In the genomic region with DNA sequence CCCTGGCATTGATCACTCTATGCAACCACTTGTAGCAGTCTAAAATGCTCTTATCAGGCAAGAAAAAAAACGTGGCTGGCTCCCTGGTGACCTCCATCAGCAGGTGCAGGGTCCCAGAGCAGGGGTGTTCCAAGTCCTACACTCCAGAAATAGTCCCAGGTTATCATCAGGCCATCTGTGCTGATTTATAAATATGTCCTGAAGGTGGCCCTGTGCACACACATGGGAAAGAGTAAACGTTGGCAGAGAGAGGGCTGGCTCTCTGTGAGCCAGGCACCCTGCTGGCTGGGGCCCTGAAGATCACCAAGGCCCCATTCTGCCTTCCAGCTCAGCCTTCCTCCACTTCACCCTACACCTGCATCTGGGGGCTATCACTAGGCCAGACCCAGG, we compare ENCODE assay signal across 13 mouse cellular contexts. TPM values are rescaled to one million over a fixed set of nuclear protein-coding genes. Genes with fewer than 3 reads are reported as not detected.
DNase-seq lines count a peak whose midpoint lies in the region; ATAC-seq and TF ChIP-seq lines count a peak whose summit lies in the region.
"Had no signal": no experiment of that assay in that cellular context is flagged by ENCODE, and none has a peak within 500 bp of the region (broad histone marks: within the 10 kb centered on the region; RNA-seq: fewer than 3 reads in every experiment).

No protein-coding gene starts in this region.

- H3K36me3 ChIP-seq in heart, embryonic 14.5 days (ENCODE audit: control insufficient read depth, insufficient read depth, low read length), result no peaks in the 10 kb centered on the region
- no peaks in the 10 kb centered on the region for H3K36me3 ChIP-seq in liver, embryonic 13.5 days
- H3K36me3 ChIP-seq in liver, embryonic 11.5 days (ENCODE audit: control insufficient read depth, insufficient read depth, low read length), result no peaks in the 10 kb centered on the region
- H3K36me3 ChIP-seq: hindbrain, embryonic 12.5 days; limb, embryonic 15.5 days had no signal

- no peaks in the 10 kb centered on the region for H3K27me3 ChIP-seq in cerebellum, adult 2 months (ENCODE audit: control insufficient read depth, insufficient read depth, low read length)
- H3K27me3 ChIP-seq in heart, embryonic 14.5 days (ENCODE audit: control insufficient read depth, insufficient read depth, low read length), result no peaks in the 10 kb centered on the region
- H3K27me3 ChIP-seq in liver, embryonic 13.5 days, result no peaks in the 10 kb centered on the region
- no peaks in the 10 kb centered on the region for H3K27me3 ChIP-seq in liver, embryonic 11.5 days (replicated peaks; ENCODE audit: control insufficient read depth, insufficient read depth, low read length)
- H3K27me3 ChIP-seq: hindbrain, embryonic 12.5 days; limb, embryonic 15.5 days had no signal

- 0 out of 2 replicates have a peak, but pooled peaks have one; percentile 3 for TF ChIP-seq CTCF in cerebellum, adult 2 months (IDR thresholded peaks at IDR 0.05; ENCODE audit: borderline replicate concordance, insufficient read depth, low read depth, low read length)

- H3K9ac ChIP-seq in heart, embryonic 14.5 days (ENCODE audit: low read length), result no peak overlapping the region
- H3K9ac ChIP-seq in liver, embryonic 13.5 days, result no peak overlapping the region
- H3K9ac ChIP-seq in liver, embryonic 11.5 days (ENCODE audit: low read depth, low read length), result no peak overlapping the region
- H3K9ac ChIP-seq: hindbrain, embryonic 12.5 days; limb, embryonic 15.5 days had no signal

- WGBS in cerebellum, adult 2 months, result 7% methylated on average over 2 of the region's 2 CpGs
- 7% methylated on average over 2 of the region's 2 CpGs for WGBS in heart, embryonic 14.5 days
- 13% methylated on average over 2 of the region's 2 CpGs for WGBS in liver, embryonic 13.5 days (ENCODE audit: insufficient replicate concordance)
- 19% methylated on average over 2 of the region's 2 CpGs for WGBS in liver, embryonic 11.5 days

- DNase-seq in cerebellum, adult 2 months, result peak; percentile 27 to 41
- DNase-seq in cerebellum, postnatal 4 days (ENCODE audit: low spot score in 2 of 2), result no peak
- no peak for DNase-seq in heart, adult 9 months (ENCODE audit: low spot score in 2 of 2)
- DNase-seq in liver, embryonic 13.5 days, result no peak
- no peak for DNase-seq in liver, embryonic 11.5 days (ENCODE audit: low spot score)
- peak; percentile 54 for DNase-seq in skeletal muscle tissue, adult 2 months (ENCODE audit: low read depth, low spot score)
- DNase-seq in left cerebral cortex, adult 8-10 months (ENCODE audit: low spot score in 2 of 2), result no peak
- DNase-seq: thymus, postnatal 36 days had no signal

- no peaks in the 10 kb centered on the region for H3K9me3 ChIP-seq in heart, embryonic 14.5 days (ENCODE audit: control insufficient read depth, low read length)
- H3K9me3 ChIP-seq in liver, embryonic 13.5 days (replicated peaks), result no peaks in the 10 kb centered on the region
- no peaks in the 10 kb centered on the region for H3K9me3 ChIP-seq in liver, embryonic 11.5 days (ENCODE audit: control insufficient read depth, low read length)
- H3K9me3 ChIP-seq: hindbrain, embryonic 12.5 days; limb, embryonic 15.5 days had no signal

- no peak for ATAC-seq in heart, embryonic 14.5 days (ENCODE audit: insufficient number of reproducible peaks, insufficient read depth, low FRiP score, low read depth)
- ATAC-seq in liver, embryonic 13.5 days (ENCODE audit: low read depth), result 0 out of 2 replicates have a peak, but pooled peaks have one; percentile 21
- ATAC-seq in liver, embryonic 11.5 days (replicated peaks; ENCODE audit: low FRiP score), result no peak

- no peak overlapping the region for H3K27ac ChIP-seq in cerebellum, adult 2 months (ENCODE audit: insufficient read depth, low read length)
- peak overlapping the region; percentile 68 to 75 for H3K27ac ChIP-seq in heart, embryonic 14.5 days (replicated peaks in 1 of 2; ENCODE audit: control insufficient read depth in 1 of 2, insufficient read depth in 1 of 2, low read depth in 2 of 2, low read length in 2 of 2)
- H3K27ac ChIP-seq in liver, embryonic 13.5 days, result no peak overlapping the region
- no peak overlapping the region for H3K27ac ChIP-seq in liver, embryonic 11.5 days (ENCODE audit: low read depth, low read length)
- H3K27ac ChIP-seq: hindbrain, embryonic 12.5 days; limb, embryonic 15.5 days had no signal

- no peak overlapping the region for H3K4me2 ChIP-seq in heart, embryonic 14.5 days (ENCODE audit: low read length)
- no peak overlapping the region for H3K4me2 ChIP-seq in liver, embryonic 13.5 days
- no peak overlapping the region for H3K4me2 ChIP-seq in liver, embryonic 11.5 days
- H3K4me2 ChIP-seq: hindbrain, embryonic 12.5 days; limb, embryonic 15.5 days had no signal

- H3K4me1 ChIP-seq in cerebellum, adult 2 months (ENCODE audit: control insufficient read depth, insufficient read depth, low read length), result peaks cover 26% of the 10 kb centered on the region
- peaks cover 21 to 28% of the 10 kb centered on the region in 2 experiments for H3K4me1 ChIP-seq in heart, embryonic 14.5 days (ENCODE audit: control insufficient read depth in 2 of 2, insufficient read depth in 2 of 2, low read length in 2 of 2)
- peaks cover 8% of the 10 kb centered on the region; the same call in 1 of the 2 replicates for H3K4me1 ChIP-seq in liver, embryonic 13.5 days (replicated peaks)
- H3K4me1 ChIP-seq in liver, embryonic 11.5 days (replicated peaks; ENCODE audit: control insufficient read depth, insufficient read depth, low read length), result no peaks in the 10 kb centered on the region
- H3K4me1 ChIP-seq: hindbrain, embryonic 12.5 days had no signal

- H3K4me3 ChIP-seq in cerebellum, adult 2 months (replicated peaks; ENCODE audit: insufficient read depth, low read depth, low read length), result no peak overlapping the region
- H3K4me3 ChIP-seq in heart, embryonic 14.5 days (ENCODE audit: control insufficient read depth in 1 of 2, insufficient read depth in 1 of 2, low read depth in 1 of 2, low read length in 2 of 2), result no peak overlapping the region
- H3K4me3 ChIP-seq in liver, embryonic 13.5 days (replicated peaks), result no peak overlapping the region
- no peak overlapping the region for H3K4me3 ChIP-seq in liver, embryonic 11.5 days (ENCODE audit: low read depth, low read length)
- H3K4me3 ChIP-seq: hindbrain, embryonic 12.5 days; limb, embryonic 15.5 days had no signal

- TF ChIP-seq POLR2A in cerebellum, adult 2 months (IDR thresholded peaks at IDR 0.05; ENCODE audit: borderline replicate concordance, insufficient read depth, low read length), result no peak

RNA-seq across cellular contexts. Expression of gene Sctr, which starts 18.4 kb away (rescaled TPM):
- polyA plus RNA-seq in cerebellum, adult 2 months (2012; rRNA removed), result 0.19 and 0.25 TPM in 2 replicates
- 0.11 and 0.32 TPM in 2 replicates for polyA plus RNA-seq in heart, embryonic 14.5 days (2014; fragmentation: Nextera tagmentation; extraction: Ambion mirVana)
- polyA plus RNA-seq in liver, embryonic 13.5 days (2015; fragmentation: Nextera tagmentation; extraction: Ambion mirVana), result not detected in 2 replicates
- not detected in 2 replicates for polyA plus RNA-seq in liver, embryonic 11.5 days (2014; fragmentation: Nextera tagmentation; extraction: Ambion mirVana)
- total RNA-seq in left cerebral cortex, adult 8-10 months (2022), result under 1 TPM in 2 of 4 experiments, not detected in 2; 0.52 to 0.63 TPM
- total RNA-seq: megakaryocyte, adult 5-6 weeks had no signal
- polyA plus RNA-seq: embryonic facial prominence, embryonic 11.5 days had no signal

RNA-seq across cellular contexts. Expression of gene Cfap221, which starts 28.0 kb away (rescaled TPM):
- 0.08 and 0.14 TPM in 2 replicates for polyA plus RNA-seq in cerebellum, adult 2 months (2012; rRNA removed)
- not detected in 2 replicates for polyA plus RNA-seq in heart, embryonic 14.5 days (2014; fragmentation: Nextera tagmentation; extraction: Ambion mirVana)
- polyA plus RNA-seq in liver, embryonic 13.5 days (2015; fragmentation: Nextera tagmentation; extraction: Ambion mirVana), result not detected in 2 replicates
- polyA plus RNA-seq in liver, embryonic 11.5 days (2014; fragmentation: Nextera tagmentation; extraction: Ambion mirVana), result 0.29 TPM in 1 of 2 replicates, not detected in the other
- under 1 TPM; 0.33 to 0.63 (median 0.53) TPM for total RNA-seq in left cerebral cortex, adult 8-10 months (2022)
- total RNA-seq: megakaryocyte, adult 5-6 weeks had no signal
- polyA plus RNA-seq: embryonic facial prominence, embryonic 11.5 days; limb, embryonic 15.5 days had no signal

RNA-seq across cellular contexts. Expression of gene Tmem37, which starts 48.8 kb away (rescaled TPM):
- 1.3 and 2.2 TPM in 2 replicates for polyA plus RNA-seq in cerebellum, adult 2 months (2012; rRNA removed)
- 15.1 and 15.7 TPM in 2 replicates for polyA plus RNA-seq in heart, embryonic 14.5 days (2014; fragmentation: Nextera tagmentation; extraction: Ambion mirVana)
- 46.4 and 52.5 TPM in 2 replicates for polyA plus RNA-seq in liver, embryonic 13.5 days (2015; fragmentation: Nextera tagmentation; extraction: Ambion mirVana)
- polyA plus RNA-seq in liver, embryonic 11.5 days (2014; fragmentation: Nextera tagmentation; extraction: Ambion mirVana), result 39.7 and 40.7 TPM in 2 replicates
- total RNA-seq in left cerebral cortex, adult 8-10 months (2022), result 1 to 10 TPM; 1.3 to 2.6 (median 2.2) TPM
- total RNA-seq: megakaryocyte, adult 5-6 weeks had no signal

Comparison
In these comparisons a context has a peak if more than half of its experiments do, and no peak if none do; other contexts are left out.
1. DNase-seq: peak in cerebellum, adult 2 months (2 of 2) and skeletal muscle tissue, adult 2 months (single experiment); none in cerebellum, postnatal 4 days (0 of 2), heart, adult 9 months (0 of 2), liver, embryonic 13.5 days (single experiment), liver, embryonic 11.5 days (single experiment) and left cerebral cortex, adult 8-10 months (0 of 2).
2. H3K27ac ChIP-seq: peak in heart, embryonic 14.5 days (2 of 2); none in cerebellum, adult 2 months (single experiment), liver, embryonic 13.5 days (single experiment) and liver, embryonic 11.5 days (single experiment).